Mouse (Mus musculus) G1E (cell line): ENCODE measurements around the gene Dusp28.

Experiments
- CTCF ChIP-seq: IDR thresholded peaks from 2 replicates; pipeline ENCODE4 v1.5.1; 2012; ENCODE audit warnings: low read depth, low read length, inconsistent platforms, mixed read lengths
- GATA1 ChIP-seq: IDR thresholded peaks from 2 replicates; pipeline ENCODE4 v1.6.1; 2012; ENCODE audit warnings: borderline replicate concordance, low read length, inconsistent platforms, mixed read lengths
- GATA2 ChIP-seq: IDR thresholded peaks from 2 replicates; pipeline ENCODE4 v1.6.1; 2012; ENCODE audit warnings: low read depth, low read length, inconsistent platforms, borderline replicate concordance
- POLR2AphosphoS5 ChIP-seq: IDR thresholded peaks from 2 replicates; pipeline ENCODE4 v1.6.1; 2012; ENCODE audit warnings: low read depth, low read length, inconsistent platforms; ENCODE audit not compliant: insufficient replicate concordance
- TAL1 ChIP-seq: conservative IDR thresholded peaks from 2 replicates; pipeline ENCODE4 v1.6.1; 2012; ENCODE audit warnings: low read depth, low read length, inconsistent platforms, mixed read lengths

DNA sequence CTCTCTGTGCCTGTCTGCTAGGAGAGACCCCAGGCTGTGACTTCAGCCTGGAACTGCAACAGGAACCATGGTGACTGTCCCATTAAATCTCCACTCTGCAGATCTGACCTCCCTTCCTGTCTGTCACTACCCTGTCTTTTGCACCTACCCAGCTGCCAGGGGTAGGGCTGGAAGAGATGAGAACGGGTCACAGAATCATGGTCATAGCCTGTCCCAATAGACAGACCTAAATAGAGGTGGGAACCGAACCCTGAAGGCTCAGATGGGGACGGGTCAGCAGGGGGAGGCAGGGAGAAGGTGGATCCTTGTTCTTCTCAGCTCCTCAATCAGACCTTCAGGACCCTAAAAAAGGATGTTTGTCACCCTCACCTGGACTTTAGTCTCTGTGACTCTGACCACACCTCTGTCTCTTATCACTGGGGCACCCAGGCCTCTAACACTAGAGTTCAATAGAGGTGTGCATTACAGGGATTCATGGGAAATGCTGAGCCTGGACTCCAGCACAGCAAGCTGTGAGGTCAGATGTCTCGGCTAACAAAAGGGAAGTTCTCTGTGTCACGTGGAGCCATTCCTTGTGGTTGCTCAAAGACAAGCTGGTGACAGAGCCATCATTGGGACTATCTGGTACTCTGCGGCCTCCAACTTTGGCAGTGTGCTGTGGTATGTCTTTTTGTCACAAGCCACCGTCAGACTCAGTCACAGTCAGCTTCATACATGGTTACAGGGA is 13.9 kb downstream of the Dusp28 start:
- TF ChIP-seq CTCF (no peak), POLR2AphosphoS5 (no peak; the same call in 1 of the 2 replicates), GATA1 (no peak), TAL1 (no peak), GATA2 (no peak)
